Mouse (Mus musculus) stomach, embryonic 14.5 days (tissue): ENCODE data around the gene Csf2rb2. TPM values are rescaled to one million over a fixed set of nuclear protein-coding genes. Genes with fewer than 3 reads are reported as not detected.
"Not testable (repeated sequence)": the region's sequence is repeated elsewhere in the genome, so short reads cannot be mapped to it uniquely, and the experiment has no call there.

Experiments
- ATAC-seq: fragments of 200-750 bp; cut with Nextera tagmentation; 2 replicates; pipeline ENCODE4 v1.8.0; 2017; ENCODE audit warnings: low read depth, moderate TSS enrichment; ENCODE audit not compliant: insufficient number of reproducible peaks, insufficient read depth, low FRiP score
- H3K27ac ChIP-seq: fragments of 300-500 bp; sonication (generic); 2 replicates; pipeline ENCODE4 v1.5.1; 2014; ENCODE audit warnings: mild to moderate bottlenecking, low read length, moderate library complexity, mixed read lengths
- H3K27me3 ChIP-seq: fragments of 300-500 bp; sonication (generic); 2 replicates; pipeline ENCODE4 v1.6.1; 2014; ENCODE audit warnings: low read length, control low read depth, mixed read lengths; ENCODE audit not compliant: control insufficient read depth, insufficient read depth
- H3K36me3 ChIP-seq: fragments of 300-500 bp; sonication (generic); 2 replicates; pipeline ENCODE4 v1.6.1; 2014; ENCODE audit warnings: mild to moderate bottlenecking, control low read depth, low read length, moderate library complexity, mixed read lengths; ENCODE audit not compliant: control insufficient read depth, insufficient read depth
- H3K4me1 ChIP-seq: fragments of 300-500 bp; sonication (generic); 2 replicates; pipeline ENCODE4 v1.6.1; 2014; ENCODE audit warnings: low read length, control low read depth, mixed read lengths; ENCODE audit not compliant: control insufficient read depth, insufficient read depth
- H3K4me2 ChIP-seq: fragments of 300-500 bp; sonication (generic); replicated peaks from 2 replicates; pipeline ENCODE4 v1.6.1; 2014; ENCODE audit warnings: low read depth, low read length, control low read depth
- H3K4me3 ChIP-seq: fragments of 300-500 bp; sonication (generic); 2 replicates; pipeline ENCODE4 v1.5.1; 2014; ENCODE audit warnings: low read depth, low read length, control low read depth
- H3K9ac ChIP-seq: fragments of 300-500 bp; sonication (generic); replicated peaks from 2 replicates; pipeline ENCODE4 v1.6.1; 2014; ENCODE audit warnings: low read depth, mild to moderate bottlenecking, control low read depth, low read length, moderate library complexity, mixed read lengths
- H3K9me3 ChIP-seq: fragments of 300-500 bp; sonication (generic); 2 replicates; pipeline ENCODE4 v1.6.1; 2016; ENCODE audit warnings: low read depth, low read length, control low read depth; ENCODE audit not compliant: control insufficient read depth
- WGBS: fragments of 180-500 bp; shearing (Covaris S2); extraction: QIAGEN DNeasy Blood & Tissue Kit; methylation state at CpG from one replicate; pipeline ENCODE4 v1.1.7; 2014; 5-methylcytosine and 5-hydroxymethylcytosine counted together
- polyA plus RNA-seq: library from polyadenylated mRNA; unstranded; fragments of >200 nt; fragmentation: Nextera tagmentation; extraction: Ambion mirVana; gene quantifications from 2 replicates; pipeline ENCODE4 v1.2.1, GENCODE M21; 2014

Gene Csf2rb2
- 0.19 and 0.42 TPM in 2 replicates for polyA plus RNA-seq

DNA sequence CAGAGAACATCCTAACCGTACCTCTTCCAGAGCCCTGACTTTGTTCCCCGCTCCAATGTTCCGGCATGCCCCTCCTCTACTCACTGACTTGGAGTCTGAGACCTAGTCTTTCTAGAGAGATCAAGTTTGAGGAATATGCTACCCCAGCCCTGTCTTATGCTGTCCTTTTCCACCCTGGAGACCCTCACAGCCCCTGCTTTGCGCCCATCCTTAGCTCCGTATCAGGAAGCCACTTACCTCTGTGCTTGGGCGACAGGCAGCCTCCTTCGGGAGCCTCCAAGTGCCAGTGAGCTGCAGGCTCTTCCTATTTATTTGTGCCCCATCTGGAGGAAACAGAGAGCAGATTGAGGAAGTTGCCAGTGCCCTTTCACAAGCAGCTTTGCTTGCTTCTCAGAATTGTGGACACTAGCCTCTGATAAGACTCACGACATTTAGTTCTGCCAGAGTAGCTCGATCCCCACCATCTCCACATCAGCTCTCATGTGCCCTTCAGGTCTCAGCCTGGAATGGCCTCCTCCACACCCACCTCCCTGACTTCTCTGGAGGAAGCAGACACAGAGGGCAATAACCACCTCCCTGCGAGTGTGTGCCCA lies at the start of gene Csf2rb2:
Gene Csf2rb2 (minus strand): TSS at position 381 of the 593 bp plus-strand sequence.
- Histone ChIP-seq H3K27me3 (no peaks in the 10 kb centered on the region), H3K27ac (no peak within 1 kb of the TSS), H3K4me3 (no peak within 1 kb of the TSS), H3K36me3 (no peaks in the 10 kb centered on the region), H3K4me1 (peaks cover 4% of the 10 kb centered on the region; the same call in 1 of the 2 replicates), H3K9ac (no peak within 1 kb of the TSS), H3K9me3 (no peaks in the 10 kb centered on the region), H3K4me2 (no peak within 1 kb of the TSS)
- 84% methylated on average over 10 of the region's 10 CpGs for WGBS
- ATAC-seq = no peak

DNA sequence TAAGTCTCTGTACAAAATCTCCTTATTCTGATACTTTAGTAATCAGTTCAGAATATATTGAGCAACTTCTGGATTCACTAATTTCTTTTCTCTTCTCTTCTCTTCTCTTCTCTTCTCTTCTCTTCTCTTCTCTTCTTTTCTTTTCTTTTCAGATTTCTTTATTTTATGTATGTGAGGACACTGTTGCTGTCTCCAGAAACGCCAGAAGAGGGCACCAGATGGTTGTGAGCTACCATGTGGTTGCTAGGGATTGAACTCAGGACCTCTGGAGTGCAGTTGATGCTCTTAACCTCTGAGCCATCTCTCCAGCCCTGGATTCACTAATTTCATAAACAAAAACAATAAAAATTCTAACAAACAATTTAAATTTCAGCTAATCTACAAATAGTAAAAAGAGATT lies 49.4 kb upstream of the Csf2rb2 start:
- H3K36me3 ChIP-seq = no peaks in the 10 kb centered on the region
- ATAC-seq = no peak
- no peak overlapping the region for H3K4me2 ChIP-seq

DNA sequence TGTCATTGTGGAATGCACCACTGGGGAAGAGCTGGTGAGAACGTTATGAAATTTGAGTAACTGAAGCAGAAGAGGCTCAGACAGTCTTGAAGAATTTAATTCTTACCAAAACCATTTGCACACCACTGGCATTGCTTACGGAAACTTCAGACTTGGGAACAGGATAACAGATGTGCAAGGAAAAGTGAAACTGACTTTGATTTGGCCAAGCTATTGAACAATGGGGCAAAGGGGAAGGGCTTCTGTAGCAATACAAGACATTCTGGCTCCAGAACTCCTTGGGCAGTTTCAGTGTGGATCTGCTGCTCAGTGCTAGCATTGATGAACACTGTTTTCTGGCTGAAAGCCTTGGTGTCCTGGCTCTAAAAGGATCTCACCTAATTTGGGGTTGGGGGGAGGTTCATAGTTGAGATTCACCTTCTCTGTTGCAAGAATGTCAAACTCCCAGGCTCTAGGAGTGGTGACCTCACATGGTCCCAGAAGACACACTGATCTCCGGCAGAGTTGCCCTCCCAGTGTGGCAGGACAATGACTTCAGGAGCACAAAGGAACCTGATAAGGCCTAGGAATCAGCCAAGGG lies 46.2 kb upstream of the Csf2rb2 start:
- 54% methylated on average over 3 of the region's 3 CpGs for WGBS
- Histone ChIP-seq H3K27me3 (no peaks in the 10 kb centered on the region), H3K9me3 (no peaks in the 10 kb centered on the region), H3K4me1 (no peaks in the 10 kb centered on the region), H3K36me3 (no peaks in the 10 kb centered on the region), H3K4me2 (no peak overlapping the region), H3K4me3 (no peak overlapping the region), H3K27ac (no peak overlapping the region), H3K9ac (no peak overlapping the region)
- no peak for ATAC-seq

More for the DNA sequence above, 49.4 kb upstream of the Csf2rb2 start:
- WGBS = 0% methylated on average over 1 of the region's 1 CpGs
- no peaks in the 10 kb centered on the region for H3K27me3 ChIP-seq
- no peak overlapping the region for H3K9ac ChIP-seq
- H3K9me3 ChIP-seq = no peaks in the 10 kb centered on the region
- no peaks in the 10 kb centered on the region for H3K4me1 ChIP-seq
- H3K4me3 ChIP-seq = no peak overlapping the region
- H3K27ac ChIP-seq = no peak overlapping the region

DNA sequence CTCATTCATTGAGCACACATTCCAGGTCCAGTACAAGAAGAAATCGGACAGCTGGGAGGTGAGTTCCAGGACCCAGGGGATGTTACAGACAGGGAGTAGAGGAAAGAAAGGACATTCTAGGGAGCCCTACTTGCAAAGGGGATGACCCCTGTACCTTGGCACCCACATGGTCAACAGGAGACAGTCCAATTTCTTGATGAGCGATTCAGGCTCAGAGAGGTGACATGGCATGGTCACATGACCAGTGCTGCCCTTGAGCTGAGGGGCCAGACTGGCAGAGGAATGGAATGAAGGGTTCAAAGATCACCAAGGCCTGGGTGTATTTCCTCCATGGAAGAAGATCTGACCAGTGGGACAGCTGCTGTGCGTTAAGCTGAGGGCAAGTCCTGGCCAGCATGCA lies 39.0 kb upstream of the Csf2rb2 start:
- Histone ChIP-seq H3K27ac (no peak overlapping the region), H3K36me3 (no peaks in the 10 kb centered on the region), H3K9ac (no peak overlapping the region), H3K9me3 (no peaks in the 10 kb centered on the region), H3K4me2 (no peak overlapping the region), H3K27me3 (no peaks in the 10 kb centered on the region), H3K4me3 (no peak overlapping the region), H3K4me1 (no peaks in the 10 kb centered on the region)
- no peak for ATAC-seq
- 92% methylated on average over 3 of the region's 3 CpGs for WGBS

DNA sequence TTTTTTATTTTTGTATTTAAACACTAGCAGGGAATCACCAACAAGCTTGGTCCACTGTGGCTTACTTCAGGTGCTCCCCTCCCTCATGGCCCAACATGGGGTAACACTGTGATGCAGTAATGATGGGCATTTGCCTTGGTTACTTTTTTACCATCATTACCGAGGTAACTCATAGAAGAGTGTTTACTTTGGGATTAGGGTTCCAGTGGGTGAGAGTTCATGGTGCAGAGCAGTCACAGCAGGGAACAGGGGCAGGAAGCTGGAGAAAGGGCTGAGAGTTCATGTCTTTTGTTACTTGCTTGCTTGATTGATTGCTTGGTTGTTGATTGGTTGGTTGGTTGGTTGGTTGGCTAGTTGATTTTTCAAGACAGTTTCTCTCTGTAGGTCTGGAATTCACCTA lies 38.2 kb upstream of the Csf2rb2 start:
- WGBS = 6% methylated on average over 1 of the region's 1 CpGs
- no peak for ATAC-seq
- Histone ChIP-seq H3K9ac (no peak overlapping the region), H3K4me3 (no peak overlapping the region), H3K9me3 (no peaks in the 10 kb centered on the region), H3K4me1 (no peaks in the 10 kb centered on the region), H3K36me3 (no peaks in the 10 kb centered on the region), H3K27me3 (no peaks in the 10 kb centered on the region), H3K27ac (no peak overlapping the region), H3K4me2 (no peak overlapping the region)

DNA sequence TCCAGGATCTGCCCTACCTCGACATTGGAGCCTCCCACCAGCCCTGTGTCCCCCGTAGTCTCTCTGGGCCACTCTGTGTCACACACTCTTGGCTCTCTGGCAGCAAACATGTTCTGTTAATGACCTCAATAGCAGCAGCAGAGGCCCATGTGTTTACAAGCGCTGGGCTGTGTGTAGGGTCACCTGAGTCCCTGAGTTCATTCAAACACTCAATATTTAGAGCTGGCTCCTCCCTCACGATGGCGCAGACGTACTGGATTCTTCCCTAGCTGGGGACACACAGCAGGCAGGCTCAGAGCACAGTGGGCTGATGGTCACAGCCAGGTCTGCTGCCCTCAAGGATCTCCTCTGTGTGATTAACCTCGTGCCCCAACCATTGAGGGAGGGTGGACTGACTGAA lies 35.4 kb upstream of the Csf2rb2 start:
- ATAC-seq, H3K9ac ChIP-seq: not testable (repeated sequence)

DNA sequence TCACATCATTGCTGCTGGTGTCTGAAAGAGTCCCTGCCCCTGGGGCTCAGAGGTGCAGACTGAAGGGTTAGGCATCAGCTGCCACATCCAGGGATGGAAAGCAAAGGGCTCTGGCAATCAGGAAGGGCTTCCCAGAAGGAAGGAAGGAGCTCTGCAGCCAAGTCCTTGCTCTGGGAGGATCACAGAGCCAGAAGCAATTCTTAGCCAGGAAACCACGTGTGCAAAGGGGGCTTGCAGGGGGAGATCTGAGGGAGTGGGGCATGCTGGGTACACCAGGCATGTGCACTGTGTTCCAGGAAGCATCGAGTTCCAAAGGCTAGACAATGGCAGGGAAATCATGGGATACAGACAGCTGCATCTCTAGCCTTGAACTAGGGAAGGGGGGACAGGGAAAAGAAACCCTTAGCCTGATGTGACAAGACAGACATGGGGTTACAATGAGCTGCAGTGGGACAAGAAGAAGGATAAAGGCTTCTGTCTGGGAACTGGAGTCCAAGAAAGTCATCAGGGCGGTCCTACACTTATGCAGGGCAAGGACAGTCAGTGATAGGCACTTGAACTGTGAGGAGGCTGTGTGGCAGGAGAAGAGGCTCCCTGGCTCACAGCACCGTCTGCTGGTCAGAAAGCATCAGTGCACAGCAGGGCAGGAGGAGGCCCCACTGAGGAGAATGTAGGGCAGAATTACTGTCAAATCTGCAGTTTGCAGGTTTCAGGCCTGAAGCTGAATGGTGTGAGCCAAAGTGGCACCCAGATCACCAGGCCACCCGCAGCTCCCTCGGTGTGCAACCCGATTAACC lies 34.3 kb upstream of the Csf2rb2 start:
- H3K4me2 ChIP-seq, H3K27me3 ChIP-seq, H3K9ac ChIP-seq, H3K36me3 ChIP-seq, H3K4me3 ChIP-seq, H3K4me1 ChIP-seq, ATAC-seq, H3K27ac ChIP-seq, H3K9me3 ChIP-seq: not testable (repeated sequence)
- 34% methylated on average over 7 of the region's 7 CpGs for WGBS

More for the DNA sequence above, 35.4 kb upstream of the Csf2rb2 start:
- 56% methylated on average over 6 of the region's 7 CpGs for WGBS
- not testable (repeated sequence) for H3K9me3 ChIP-seq, H3K4me3 ChIP-seq, H3K36me3 ChIP-seq, H3K4me2 ChIP-seq, H3K4me1 ChIP-seq, H3K27ac ChIP-seq, H3K27me3 ChIP-seq

DNA sequence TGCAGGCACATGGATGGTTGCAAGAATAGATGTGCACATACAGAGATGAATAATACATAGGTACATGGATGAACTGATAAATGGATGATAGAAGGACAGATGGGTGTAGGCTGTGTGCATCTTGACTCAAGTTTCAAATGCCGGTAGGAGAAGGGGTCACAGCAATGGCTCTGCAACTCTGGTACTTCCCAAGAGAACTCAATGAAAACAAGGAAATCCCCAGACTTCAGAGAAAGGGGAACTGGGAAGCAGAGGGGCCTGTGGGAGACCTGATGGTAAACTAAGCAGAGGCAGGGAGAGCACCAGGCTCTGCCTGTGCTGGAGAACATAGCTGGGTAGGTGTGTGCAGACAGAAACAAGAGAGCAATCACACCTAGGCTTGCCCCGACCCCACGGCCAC lies 28.9 kb upstream of the Csf2rb2 start:
- H3K27me3 ChIP-seq = no peaks in the 10 kb centered on the region
- H3K4me1 ChIP-seq = no peaks in the 10 kb centered on the region
- H3K9me3 ChIP-seq = no peaks in the 10 kb centered on the region
- H3K27ac ChIP-seq = no peak overlapping the region
- no peak for ATAC-seq
- H3K9ac ChIP-seq = no peak overlapping the region
- no peak overlapping the region for H3K4me2 ChIP-seq
- H3K36me3 ChIP-seq = no peaks in the 10 kb centered on the region
- WGBS = 68% methylated on average over 3 of the region's 3 CpGs
- no peak overlapping the region for H3K4me3 ChIP-seq
